Mouse (Mus musculus) stomach, postnatal 0 days (tissue): ENCODE measurements around the gene Dact1.

Source experiments
- CTCF ChIP-seq: IDR thresholded peaks from 2 replicates; pipeline ENCODE4 v1.5.1; 2016; ENCODE audit warnings: antibody characterized with exemption, low read depth, mild to moderate bottlenecking, moderate library complexity
- EP300 ChIP-seq: optimal IDR thresholded peaks from 2 replicates; pipeline ENCODE3; 2016; ENCODE audit warnings: antibody characterized with exemption

- TF ChIP-seq CTCF (no peak), EP300 (no peak)
Observed at GRCm38 (mm10) chr12:71309581-71310067, at the start of gene Dact1.
